Mouse (Mus musculus) B cell, adult 62 days (primary cell): ENCODE measurements around the gene Vsig1. TPM values are rescaled to one million over a fixed set of nuclear protein-coding genes. Genes with fewer than 3 reads are reported as not detected.

Experiments used
- total RNA-seq: library from RNA; stranded (reverse); gene quantifications from 4 replicates; pipeline ENCODE4 v1.2.4, GENCODE M21; 2023

Vsig1 gene
- total RNA-seq, result not detected in 4 replicates

DNA sequence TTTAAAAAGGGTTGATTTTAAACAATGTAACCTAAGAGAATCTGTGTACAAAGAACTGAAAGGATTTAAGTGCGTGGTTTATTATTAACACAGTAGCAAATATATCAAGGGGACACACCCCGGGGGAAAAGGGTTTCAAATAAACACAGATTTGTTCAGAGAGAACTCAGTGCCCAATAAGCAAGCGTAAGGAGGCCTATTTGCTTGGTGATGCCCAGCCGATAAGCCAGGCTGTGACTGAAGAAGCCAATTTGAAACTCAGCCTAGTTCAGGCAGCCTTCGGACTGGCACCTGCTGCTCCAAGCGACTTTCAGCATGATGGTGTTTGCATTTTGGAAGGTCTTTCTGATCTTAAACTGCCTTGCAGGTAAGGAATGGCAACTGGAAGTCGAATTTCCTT lies at the start of gene Vsig1:
TSS of gene Vsig1 (plus strand) at position 249 of the 400 bp plus-strand sequence.

DNA sequence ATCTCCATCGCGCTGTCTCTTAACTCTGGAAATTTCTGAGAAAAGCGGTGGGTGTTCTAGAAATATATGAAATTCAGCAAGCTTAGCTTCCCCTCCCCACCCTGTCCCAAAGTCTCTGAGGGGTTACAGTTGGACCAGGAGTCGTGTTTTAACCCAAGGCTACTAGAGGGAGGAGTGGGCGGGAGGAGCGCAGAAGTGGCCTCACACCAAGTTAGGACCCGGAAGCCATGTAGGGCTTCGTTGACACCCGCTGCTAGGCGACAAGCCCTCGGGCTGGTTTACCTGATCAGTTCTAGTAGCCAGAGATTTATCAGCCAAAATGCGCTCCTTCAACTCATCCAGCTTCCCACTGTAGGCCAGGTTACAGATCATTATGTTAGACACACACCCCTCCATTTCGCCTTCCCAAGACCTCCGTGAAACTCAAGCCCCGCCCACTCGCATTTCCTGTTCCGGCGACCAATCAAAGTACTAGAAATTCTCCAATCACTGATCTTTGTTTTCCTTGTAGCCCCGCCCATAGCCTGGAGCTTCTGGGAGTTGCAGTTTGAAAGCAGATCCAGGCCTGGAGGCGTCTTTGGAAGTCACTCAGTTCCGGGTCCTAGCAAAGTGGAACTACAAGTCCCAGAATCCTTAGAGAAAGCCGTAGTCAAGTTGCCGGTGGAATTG lies 49.0 kb downstream of the Vsig1 start, which contains the start of the genes Psmd10 and Atg4a:
TSS of gene Psmd10 (minus strand) at position 457 of the 669 bp plus-strand sequence.
TSS of gene Atg4a (plus strand) at position 636 of the 669 bp plus-strand sequence.

Other genes with a start within 250 kb of the Vsig1 start
- 0.09 TPM in 1 of 4 replicates, not detected in the others for gene Mid2, start 243.0 kb upstream of the Vsig1 start, total RNA-seq
- not detected in 4 replicates for gene Tex13b, start 94.2 kb upstream of the Vsig1 start, total RNA-seq
- 9.9 to 16.1 TPM (median 15.6 TPM) in 4 replicates for gene Psmd10, start 49.1 kb downstream of the Vsig1 start, total RNA-seq
- gene Atg4a, start 49.3 kb downstream of the Vsig1 start, total RNA-seq, result 13.1 to 19.2 TPM (median 18.1 TPM) in 4 replicates